Mouse (Mus musculus) lung, embryonic 16.5 days (tissue): ENCODE results near the gene Pramel1. TPM values are rescaled to one million over a fixed set of nuclear protein-coding genes. Genes with fewer than 3 reads are reported as not detected.

ENCODE experiments used
- ATAC-seq: fragments of 200-750 bp; cut with Nextera tagmentation; 2 replicates; pipeline ENCODE4 v1.8.0; 2017; ENCODE audit warnings: low read depth, mild to moderate bottlenecking, moderate library complexity
- H3K27ac ChIP-seq: fragments of 300-500 bp; sonication (generic); 2 replicates; pipeline ENCODE4 v1.5.1; 2014; ENCODE audit warnings: mild to moderate bottlenecking, control low read depth, low read length
- H3K27me3 ChIP-seq: fragments of 300-500 bp; sonication (generic); 2 replicates; pipeline ENCODE4 v1.6.1; 2014; ENCODE audit warnings: low read depth, low read length, mixed read lengths; ENCODE audit not compliant: control insufficient read depth, insufficient read depth
- H3K36me3 ChIP-seq: fragments of 300-500 bp; sonication (generic); 2 replicates; pipeline ENCODE4 v1.6.1; 2014; ENCODE audit warnings: low read length; ENCODE audit not compliant: control insufficient read depth, insufficient read depth
- H3K4me1 ChIP-seq: fragments of 300-500 bp; sonication (generic); replicated peaks from 2 replicates; pipeline ENCODE4 v1.6.1; 2014; ENCODE audit warnings: low read length, mixed read lengths; ENCODE audit not compliant: control insufficient read depth, insufficient read depth
- H3K4me2 ChIP-seq: fragments of 300-500 bp; sonication (generic); 2 replicates; pipeline ENCODE4 v1.6.1; 2014; ENCODE audit warnings: low read depth, low read length, control low read depth
- H3K4me3 ChIP-seq: fragments of 300-500 bp; sonication (generic); 2 replicates; pipeline ENCODE4 v1.5.1; 2014; ENCODE audit warnings: mild to moderate bottlenecking, low read length, control low read depth
- H3K9ac ChIP-seq: fragments of 300-500 bp; sonication (generic); 2 replicates; pipeline ENCODE4 v1.6.1; 2014; ENCODE audit warnings: low read length, control low read depth
- H3K9me3 ChIP-seq: fragments of 300-500 bp; sonication (generic); 2 replicates; pipeline ENCODE4 v1.6.1; 2016; ENCODE audit warnings: low read length; ENCODE audit not compliant: control insufficient read depth
- WGBS: fragments of 180-500 bp; shearing (Covaris S2); extraction: QIAGEN DNeasy Blood & Tissue Kit; methylation state at CpG from one replicate; pipeline ENCODE4 v1.1.7; 2014; 5-methylcytosine and 5-hydroxymethylcytosine counted together
- polyA plus RNA-seq: library from polyadenylated mRNA; unstranded; fragments of >200 nt; fragmentation: Nextera tagmentation; extraction: Ambion mirVana; gene quantifications from 2 replicates; pipeline ENCODE4 v1.2.1, GENCODE M21; 2015

The Pramel1 gene
- polyA plus RNA-seq, 1 experiment from 2014 or later, result not detected

GRCm38 (mm10) chr4:143379931-143380715, 14.1 kb upstream of the Pramel1 start:
- Histone ChIP-seq H3K4me1 (no peaks in the 10 kb centered on the region), H3K9ac (no peak overlapping the region), H3K36me3 (no peaks in the 10 kb centered on the region), H3K4me3 (no peak overlapping the region), H3K9me3 (no peaks in the 10 kb centered on the region), H3K4me2 (no peak overlapping the region), H3K27ac (no peak overlapping the region), H3K27me3 (no peaks in the 10 kb centered on the region)
- WGBS, result 28% methylated on average over 15 of the region's 15 CpGs
- no peak for ATAC-seq

GRCm38 (mm10) chr4:143380716-143381004, 13.6 kb upstream of the Pramel1 start:
- Histone ChIP-seq H3K4me2 (no peak overlapping the region), H3K9ac (no peak overlapping the region), H3K36me3 (no peaks in the 10 kb centered on the region), H3K27me3 (no peaks in the 10 kb centered on the region), H3K9me3 (no peaks in the 10 kb centered on the region), H3K4me3 (no peak overlapping the region), H3K4me1 (no peaks in the 10 kb centered on the region), H3K27ac (no peak overlapping the region)
- WGBS, result 2% methylated on average over 5 of the region's 5 CpGs
- no peak for ATAC-seq

- ATAC-seq, result no peak
- Histone ChIP-seq H3K27ac (no peak overlapping the region), H3K36me3 (no peaks in the 10 kb centered on the region), H3K4me1 (no peaks in the 10 kb centered on the region), H3K9me3 (no peaks in the 10 kb centered on the region), H3K9ac (no peak overlapping the region), H3K27me3 (no peaks in the 10 kb centered on the region), H3K4me3 (no peak overlapping the region), H3K4me2 (no peak overlapping the region)
- WGBS, result 64% methylated on average over 3 of the region's 3 CpGs
Observed at GRCm38 (mm10) chr4:143382163-143382562, 12.1 kb upstream of the Pramel1 start.

GRCm38 (mm10) chr4:143383646-143384045, 10.6 kb upstream of the Pramel1 start:
- no peak overlapping the region for H3K9ac ChIP-seq
- H3K4me3 ChIP-seq, result no peak overlapping the region
- 34% methylated on average over 4 of the region's 4 CpGs for WGBS
- H3K4me1 ChIP-seq, result no peaks in the 10 kb centered on the region
- no peak for ATAC-seq
- H3K36me3 ChIP-seq, result no peaks in the 10 kb centered on the region
- H3K9me3 ChIP-seq, result no peaks in the 10 kb centered on the region
- no peak overlapping the region for H3K27ac ChIP-seq
- no peaks in the 10 kb centered on the region for H3K27me3 ChIP-seq
- no peak overlapping the region for H3K4me2 ChIP-seq

GRCm38 (mm10) chr4:143388955-143389702, 5.1 kb upstream of the Pramel1 start:
- 10% methylated on average over 31 of the region's 43 CpGs for WGBS
- peaks cover 3% of the 10 kb centered on the region; the same call in 1 of the 2 replicates for H3K9me3 ChIP-seq
- peak; percentile 82 for ATAC-seq
- no peaks in the 10 kb centered on the region for H3K4me1 ChIP-seq
- H3K4me2 ChIP-seq, result peak overlapping the region; percentile 58
- peak overlapping the region; percentile 62 for H3K9ac ChIP-seq
- peak overlapping the region; percentile 39 for H3K4me3 ChIP-seq
- no peak overlapping the region for H3K27ac ChIP-seq
- no peaks in the 10 kb centered on the region for H3K27me3 ChIP-seq
- H3K36me3 ChIP-seq, result no peaks in the 10 kb centered on the region

GRCm38 (mm10) chr4:143411566-143412218, 17.5 kb downstream of the Pramel1 start:
- Histone ChIP-seq H3K9ac (peak overlapping the region; percentile 50), H3K4me1 (peaks cover 4% of the 10 kb centered on the region; the same call in 1 of the 2 replicates), H3K27me3 (no peaks in the 10 kb centered on the region), H3K9me3 (no peaks in the 10 kb centered on the region; the same call in 1 of the 2 replicates), H3K4me2 (peak overlapping the region; percentile 61), H3K27ac (peak overlapping the region; percentile 7; the same call in 1 of the 2 replicates), H3K4me3 (peak overlapping the region; percentile 64), H3K36me3 (peaks cover 18% of the 10 kb centered on the region)
- 60% methylated on average over 5 of the region's 5 CpGs for WGBS
- ATAC-seq, result no peak

GRCm38 (mm10) chr4:143412219-143413092, 18.2 kb downstream of the Pramel1 start, which contains the start of gene Pramef8:
Gene Pramef8, plus strand, starts transcription at chr4:143412426.
- H3K27ac ChIP-seq, result peak within 1 kb of the TSS; percentile 81
- H3K4me1 ChIP-seq, result peaks cover 4% of the 10 kb centered on the region; the same call in 1 of the 2 replicates
- ATAC-seq, result peak; percentile 97
- peaks cover 22% of the 10 kb centered on the region for H3K36me3 ChIP-seq
- under 1% methylated on average over 50 of the region's 50 CpGs for WGBS
- H3K9ac ChIP-seq, result peak within 1 kb of the TSS; percentile 62
- H3K9me3 ChIP-seq, result no peaks in the 10 kb centered on the region; the same call in 1 of the 2 replicates
- H3K27me3 ChIP-seq, result no peaks in the 10 kb centered on the region
- H3K4me3 ChIP-seq, result peak within 1 kb of the TSS; percentile 64
- peak within 1 kb of the TSS; percentile 61 for H3K4me2 ChIP-seq

- peaks cover 4% of the 10 kb centered on the region; the same call in 1 of the 2 replicates for H3K4me1 ChIP-seq
- H3K36me3 ChIP-seq, result peaks cover 34% of the 10 kb centered on the region
- H3K27me3 ChIP-seq, result no peaks in the 10 kb centered on the region
- 94% methylated on average over 1 of the region's 1 CpGs for WGBS
- H3K4me2 ChIP-seq, result no peak overlapping the region
- no peak overlapping the region for H3K9ac ChIP-seq
- no peak overlapping the region for H3K27ac ChIP-seq
- H3K4me3 ChIP-seq, result no peak overlapping the region
- H3K9me3 ChIP-seq, result no peaks in the 10 kb centered on the region; the same call in 1 of the 2 replicates
- no peak for ATAC-seq
Observed at GRCm38 (mm10) chr4:143413621-143414020, 19.4 kb downstream of the Pramel1 start.
